In the genomic region with DNA sequence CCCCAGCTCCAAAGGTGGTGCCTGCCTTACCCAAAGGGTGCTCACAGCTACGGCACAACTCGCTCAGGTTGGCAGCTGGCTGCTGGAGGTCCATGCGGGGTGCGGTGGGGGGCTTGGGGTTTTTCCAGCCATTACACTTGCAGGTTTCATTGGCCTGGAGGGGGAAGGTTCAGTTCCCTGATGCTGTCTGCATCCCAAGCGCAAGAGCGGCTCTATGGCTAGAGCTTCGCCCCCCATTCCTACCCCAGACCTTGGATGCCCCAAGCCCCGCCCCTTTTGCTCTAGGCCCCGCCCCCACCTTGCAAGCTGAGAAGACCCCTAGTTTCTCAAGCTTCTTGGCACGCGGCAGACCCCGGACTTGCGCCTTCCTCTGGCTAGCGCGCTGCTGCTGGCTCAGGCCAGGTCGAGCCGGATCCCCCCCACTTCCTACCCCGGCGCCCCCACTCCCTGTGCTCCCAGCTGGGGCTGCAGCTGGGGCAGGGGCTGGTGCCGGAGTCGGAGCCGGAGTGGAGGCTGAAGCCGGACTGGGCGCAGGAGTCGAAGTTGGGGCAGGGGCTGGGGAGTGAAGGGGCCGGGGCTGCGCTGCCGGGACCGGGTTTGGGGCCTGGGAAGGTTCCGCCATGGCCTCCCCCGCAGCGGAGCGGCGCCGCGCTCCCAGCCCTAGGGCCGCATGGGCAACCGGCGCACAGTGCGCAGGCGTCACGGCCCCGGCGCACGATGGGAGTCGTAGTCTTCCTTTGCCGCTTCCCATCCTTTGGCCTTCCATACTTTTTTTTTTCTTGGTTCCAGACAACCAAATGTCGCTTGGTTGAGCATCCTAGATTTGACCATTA, we compare ENCODE assay signal across 8 mouse cellular contexts. TPM values are rescaled to one million over a fixed set of nuclear protein-coding genes. Genes with fewer than 3 reads are reported as not detected.
DNase-seq lines count a peak whose midpoint lies in the region; ATAC-seq and TF ChIP-seq lines count a peak whose summit lies in the region.

A gene (minus strand): TSS at position 683 of the 833 bp plus-strand sequence.

- peak; percentile 94 for ATAC-seq in forebrain, embryonic 13.5 days

- no peaks in the 10 kb centered on the region for H3K9me3 ChIP-seq in forebrain, embryonic 13.5 days (replicated peaks)

- peak within 1 kb of the TSS; percentile 92 for H3K9ac ChIP-seq in forebrain, embryonic 13.5 days

- peak; percentile 88 for DNase-seq in ES-CJ7 (ENCODE audit: low read depth, low spot score)
- peak; percentile 68 for DNase-seq in c-Kit-positive CD71-positive TER-119-positive erythroid progenitor cells, embryonic 14.5 days (ENCODE audit: low spot score)
- DNase-seq in heart, postnatal 10 days, result peak; percentile 89 to 90
- peak; percentile 61 for DNase-seq in large intestine, adult 2 months (ENCODE audit: low read depth, low spot score)
- peak; percentile 69 for DNase-seq in lung, adult 2 months
- peak; percentile 65 for DNase-seq in ovary, postnatal 10 days (ENCODE audit: low spot score)
- peak; percentile 83 for DNase-seq in thymus, postnatal 14 days

- peaks cover 29% of the 10 kb centered on the region for H3K4me1 ChIP-seq in forebrain, embryonic 13.5 days
- H3K4me1 ChIP-seq in lung, adult 2 months (ENCODE audit: control insufficient read depth, insufficient read depth, low read length), result peaks cover 16% of the 10 kb centered on the region

- TF ChIP-seq CTCF in lung, adult 2 months (IDR thresholded peaks at IDR 0.05; ENCODE audit: insufficient read depth, low read length), result no peak

- H3K36me3 ChIP-seq in forebrain, embryonic 13.5 days (ENCODE audit: poor library complexity, severe bottlenecking), result peaks cover 55% of the 10 kb centered on the region

- TF ChIP-seq POLR2A in lung, adult 2 months (IDR thresholded peaks at IDR 0.05; ENCODE audit: borderline replicate concordance, extremely low read depth, low read depth, low read length), result peak; percentile 57; the same call in 1 of the 2 replicates

- H3K27me3 ChIP-seq in forebrain, embryonic 13.5 days, result no peaks in the 10 kb centered on the region

- 2% methylated on average over 48 of the region's 48 CpGs for WGBS in forebrain, embryonic 13.5 days
- 2% methylated on average over 47 of the region's 48 CpGs for WGBS in large intestine, adult 2 months
- 2% methylated on average over 48 of the region's 48 CpGs for WGBS in lung, adult 2 months

- H3K4me3 ChIP-seq in forebrain, embryonic 13.5 days, result peak within 1 kb of the TSS; percentile 96
- H3K4me3 ChIP-seq in lung, adult 2 months (replicated peaks; ENCODE audit: extremely low read depth, low read depth, low read length), result peak within 1 kb of the TSS; percentile 69

- H3K27ac ChIP-seq in forebrain, embryonic 13.5 days, result peak within 1 kb of the TSS; percentile 75

- intact Hi-C loops in heart, postnatal 10 days (cut with DNase I), result loop anchor here (5.0 to 10.0 kb wide), 2 partner anchors 245 to 353 kb away; no protein-coding TSS in a partner anchor

- peak within 1 kb of the TSS; percentile 72 for H3K4me2 ChIP-seq in forebrain, embryonic 13.5 days

RNA-seq across cellular contexts. Expression of the gene that starts here (rescaled TPM):
- polyA plus RNA-seq in forebrain, embryonic 13.5 days (2015; fragmentation: Nextera tagmentation; extraction: Ambion mirVana), result 41.6 and 48.7 TPM in 2 replicates
- total RNA-seq in heart, postnatal 10 days (2021), result 10 to 100 TPM; 16.1 to 16.6 TPM
- polyA plus RNA-seq in large intestine, adult 2 months (2012; rRNA removed), result 23.5 and 26.7 TPM in 2 replicates
- polyA plus RNA-seq in lung, adult 2 months (2012; rRNA removed), result 27.3 and 28.2 TPM in 2 replicates

Comparison
In these comparisons a context has a peak if more than half of its experiments do, and no peak if none do; other contexts are left out.
1. Peak in every context shown above with its lines: DNase-seq, ATAC-seq, H3K4me3 ChIP-seq and H3K27ac ChIP-seq.